Mouse (Mus musculus) bone marrow, adult 2 months (tissue): ENCODE measurements around the gene Pradc1. TPM values are rescaled to one million over a fixed set of nuclear protein-coding genes. Genes with fewer than 3 reads are reported as not detected.
A peak's percentile ranks its signal among the peaks of the same experiment; 100 is the strongest.

Experiments
- H3K27ac ChIP-seq: fragments of 200-500 bp; 2 replicates; pipeline ENCODE4 v1.5.1; 2012; ENCODE audit warnings: low read depth, mild to moderate bottlenecking, control low read depth, inconsistent platforms, low read length; ENCODE audit not compliant: control insufficient read depth, poor library complexity, insufficient read depth
- H3K4me1 ChIP-seq: fragments of 200-500 bp; 2 replicates; pipeline ENCODE4 v1.6.1; 2011; ENCODE audit warnings: low read length; ENCODE audit not compliant: control insufficient read depth, insufficient read depth
- H3K4me3 ChIP-seq: fragments of 200-500 bp; replicated peaks from 2 replicates; pipeline ENCODE3; 2011; ENCODE audit warnings: mild to moderate bottlenecking, low read depth, low read length, control low read depth; ENCODE audit not compliant: control insufficient read depth
- CTCF ChIP-seq: fragments of 200-500 bp; IDR thresholded peaks from 2 replicates; pipeline ENCODE4 v1.5.1; 2011; ENCODE audit warnings: low read length, control low read depth; ENCODE audit not compliant: control insufficient read depth, insufficient read depth
- POLR2A ChIP-seq: fragments of 200-500 bp; IDR thresholded peaks from 2 replicates; pipeline ENCODE4 v1.6.1; 2011; ENCODE audit warnings: low read depth, mild to moderate bottlenecking, control low read depth, low read length, borderline replicate concordance; ENCODE audit not compliant: control insufficient read depth
- WGBS: fragments of 180-500 bp; shearing (Covaris S2); methylation state at CpG from one replicate; pipeline ENCODE4 v1.1.7; 2018; 5-methylcytosine and 5-hydroxymethylcytosine counted together
- polyA plus RNA-seq: library from polyadenylated mRNA; stranded (reverse); fragments of >200 nt; gene quantifications from 2 replicates; pipeline ENCODE4 v1.2.4, GENCODE M21; 2011; ENCODE audit warnings: low replicate concordance; ENCODE audit not compliant: missing spikeins, insufficient read depth, insufficient read length

Pradc1 gene
- polyA plus RNA-seq, 1 experiment, result 16.0 TPM

- no peaks in the 10 kb centered on the region; the same call in 1 of the 2 replicates for H3K4me1 ChIP-seq
- TF ChIP-seq CTCF (no peak), POLR2A (no peak)
- WGBS, result 49% methylated on average over 8 of the region's 8 CpGs
- no peak overlapping the region for H3K27ac ChIP-seq
- H3K4me3 ChIP-seq, result peak overlapping the region; percentile 84
These were observed 20.4 kb downstream of the Pradc1 start for GRCm38 (mm10) chr6:85431274-85431841.

GRCm38 (mm10) chr6:85423836-85424379 lies 27.9 kb downstream of the Pradc1 start, which contains the start of gene Noto:
Gene Noto, plus strand, starts transcription at chr6:85423886.
- H3K4me3 ChIP-seq, result no peak within 1 kb of the TSS
- WGBS, result 46% methylated on average over 28 of the region's 28 CpGs
- H3K4me1 ChIP-seq, result no peaks in the 10 kb centered on the region
- TF ChIP-seq POLR2A (no peak), CTCF (no peak)
- no peak within 1 kb of the TSS for H3K27ac ChIP-seq

GRCm38 (mm10) chr6:85419150-85419549 lies 32.6 kb downstream of the Pradc1 start:
- Histone ChIP-seq H3K27ac (no peak overlapping the region), H3K4me3 (no peak overlapping the region), H3K4me1 (no peaks in the 10 kb centered on the region)
- 71% methylated on average over 2 of the region's 2 CpGs for WGBS
- TF ChIP-seq CTCF, result no peak
- no peak for TF ChIP-seq POLR2A

GRCm38 (mm10) chr6:85415829-85416228 lies 35.9 kb downstream of the Pradc1 start:
- no peak overlapping the region for H3K4me3 ChIP-seq
- WGBS, result 55% methylated on average over 3 of the region's 3 CpGs
- H3K27ac ChIP-seq, result no peak overlapping the region
- H3K4me1 ChIP-seq, result no peaks in the 10 kb centered on the region
- TF ChIP-seq POLR2A (no peak), CTCF (no peak)

GRCm38 (mm10) chr6:85410771-85411273 lies 40.9 kb downstream of the Pradc1 start:
- WGBS, result 15% methylated on average over 13 of the region's 13 CpGs
- no peak overlapping the region for H3K4me3 ChIP-seq

GRCm38 (mm10) chr6:85409003-85409402 lies 42.8 kb downstream of the Pradc1 start:
- Histone ChIP-seq H3K27ac (no peak overlapping the region), H3K4me1 (no peaks in the 10 kb centered on the region), H3K4me3 (no peak overlapping the region)
- WGBS, result 6% methylated on average over 31 of the region's 31 CpGs
- TF ChIP-seq POLR2A, result no peak
- TF ChIP-seq CTCF, result no peak

More at GRCm38 (mm10) chr6:85410771-85411273, 40.9 kb downstream of the Pradc1 start:
- H3K4me1 ChIP-seq, result no peaks in the 10 kb centered on the region
- H3K27ac ChIP-seq, result no peak overlapping the region
- peak; percentile 50; the same call in 1 of the 2 replicates for TF ChIP-seq CTCF
- no peak for TF ChIP-seq POLR2A

GRCm38 (mm10) chr6:85403039-85403438 lies 48.7 kb downstream of the Pradc1 start:
- no peak overlapping the region for H3K4me3 ChIP-seq
- WGBS, result 75% methylated on average over 10 of the region's 10 CpGs
- no peak overlapping the region for H3K27ac ChIP-seq
- H3K4me1 ChIP-seq, result no peaks in the 10 kb centered on the region
- TF ChIP-seq POLR2A (no peak), CTCF (no peak)

- no peak overlapping the region for H3K27ac ChIP-seq
- 20% methylated on average over 2 of the region's 2 CpGs for WGBS
- no peak overlapping the region for H3K4me3 ChIP-seq
- TF ChIP-seq POLR2A (no peak), CTCF (no peak)
- H3K4me1 ChIP-seq, result no peaks in the 10 kb centered on the region
These were observed 49.2 kb downstream of the Pradc1 start for GRCm38 (mm10) chr6:85402613-85403012.
